Mouse (Mus musculus) C2C12 (cell line): ENCODE results near the gene Aldh3b1. TPM values are rescaled to one million over a fixed set of nuclear protein-coding genes. Genes with fewer than 3 reads are reported as not detected.

Experiments
- H3K27me3 ChIP-seq: one replicate; pipeline ENCODE4 v1.6.1; 2011; ENCODE audit not compliant: control insufficient read depth, insufficient read depth, insufficient read length
- H3K36me3 ChIP-seq: one replicate; pipeline ENCODE4 v1.6.1; 2011; ENCODE audit not compliant: control insufficient read depth, insufficient read depth
- H3K4me3 ChIP-seq: one replicate; pipeline ENCODE4 v1.5.1; 2011; ENCODE audit warnings: mild to moderate bottlenecking, control low read depth; ENCODE audit not compliant: poor library complexity, insufficient read depth, severe bottlenecking
- H3K79me2 ChIP-seq: one replicate; pipeline ENCODE4 v1.6.1; 2011; ENCODE audit not compliant: control insufficient read depth, insufficient read depth
- H3K79me3 ChIP-seq: one replicate; pipeline ENCODE4 v1.6.1; 2011; ENCODE audit warnings: low read depth, control low read depth
- H3ac ChIP-seq: one replicate; pipeline ENCODE3; 2011; ENCODE audit warnings: low read depth; ENCODE audit not compliant: control insufficient read depth, insufficient read length
- CEBPB ChIP-seq: IDR thresholded peaks from one replicate; pipeline ENCODE4 v1.6.1; 2011; ENCODE audit warnings: low read depth, mild to moderate bottlenecking, control low read depth, moderate library complexity
- CTCF ChIP-seq: IDR thresholded peaks from one replicate; pipeline ENCODE4 v1.5.1; 2011; ENCODE audit not compliant: control insufficient read depth, insufficient read depth, insufficient read length
- FOSL1 ChIP-seq: IDR thresholded peaks from one replicate; pipeline ENCODE4 v1.8.0; 2011; ENCODE audit warnings: mild to moderate bottlenecking, low read length; ENCODE audit not compliant: poor library complexity, insufficient read depth, severe bottlenecking
- MAX ChIP-seq: IDR thresholded peaks from one replicate; pipeline ENCODE4 v1.6.1; 2011; ENCODE audit warnings: mild to moderate bottlenecking, control low read depth
- MYOD1 ChIP-seq: IDR thresholded peaks from one replicate; pipeline ENCODE4 v1.6.1; 2011; ENCODE audit warnings: low read depth; ENCODE audit not compliant: control insufficient read depth, insufficient read length
- MYOG ChIP-seq: IDR thresholded peaks from one replicate; pipeline ENCODE4 v1.6.1; 2011; ENCODE audit not compliant: control insufficient read depth, insufficient read length; ENCODE audit errors: extremely low read depth
- USF1 ChIP-seq: IDR thresholded peaks from one replicate; pipeline ENCODE4 v1.6.1; 2011; ENCODE audit warnings: low read depth, mild to moderate bottlenecking, control low read depth, moderate library complexity
- polyA plus RNA-seq: library from polyadenylated mRNA; unstranded; fragments of >200 nt; fragmentation: generic; extraction: Trizol; gene quantifications from one replicate; pipeline ENCODE4 v1.2.1, GENCODE M21; 2012; ENCODE audit warnings: missing spikeins

Aldh3b1 gene
- polyA plus RNA-seq, 1 experiment = 6.9 TPM

GRCm38 (mm10) chr19:3935896-3936850 lies 6.6 kb upstream of the Aldh3b1 start:
- TF ChIP-seq MAX = no peak
- no peak for TF ChIP-seq MYOG
- TF ChIP-seq MYOD1 = no peak
- TF ChIP-seq USF1 = no peak
- TF ChIP-seq CEBPB = no peak
- no peak for TF ChIP-seq CTCF
- no peak for TF ChIP-seq FOSL1
- no peaks in the 10 kb centered on the region for H3K79me3 ChIP-seq
- no peaks in the 10 kb centered on the region for H3K27me3 ChIP-seq
- H3K4me3 ChIP-seq = peak overlapping the region; percentile 0
- H3K79me2 ChIP-seq = no peaks in the 10 kb centered on the region
- H3K36me3 ChIP-seq = no peaks in the 10 kb centered on the region
- no peak overlapping the region for H3ac ChIP-seq

- Histone ChIP-seq H3ac (no peak within 1 kb of the TSS), H3K79me3 (no peaks in the 10 kb centered on the region), H3K4me3 (peak within 1 kb of the TSS; percentile 0), H3K36me3 (no peaks in the 10 kb centered on the region), H3K27me3 (no peaks in the 10 kb centered on the region), H3K79me2 (no peaks in the 10 kb centered on the region)
- TF ChIP-seq FOSL1 (no peak), USF1 (no peak), CEBPB (no peak)
These were observed 5.7 kb upstream of the Aldh3b1 start, which contains the start of gene Unc93b1 for GRCm38 (mm10) chr19:3935032-3935895. TSS of gene Unc93b1 (plus strand) at chr19:3935186.

GRCm38 (mm10) chr19:3931716-3932115 lies 2.1 kb upstream of the Aldh3b1 start:
- Histone ChIP-seq H3K27me3 (no peaks in the 10 kb centered on the region), H3ac (no peak overlapping the region), H3K36me3 (no peaks in the 10 kb centered on the region), H3K79me2 (no peaks in the 10 kb centered on the region), H3K79me3 (no peaks in the 10 kb centered on the region), H3K4me3 (no peak overlapping the region)
- no peak for TF ChIP-seq MYOD1
- no peak for TF ChIP-seq CEBPB

- Histone ChIP-seq H3ac (no peak overlapping the region), H3K79me2 (no peaks in the 10 kb centered on the region), H3K4me3 (no peak overlapping the region), H3K36me3 (no peaks in the 10 kb centered on the region), H3K27me3 (no peaks in the 10 kb centered on the region), H3K79me3 (no peaks in the 10 kb centered on the region)
- TF ChIP-seq CTCF = no peak
- no peak for TF ChIP-seq CEBPB
These were observed 852 bp upstream of the Aldh3b1 start for GRCm38 (mm10) chr19:3930262-3931057.

GRCm38 (mm10) chr19:3928779-3929178 lies 829 bp downstream of the Aldh3b1 start:
- no peaks in the 10 kb centered on the region for H3K79me2 ChIP-seq
- no peaks in the 10 kb centered on the region for H3K79me3 ChIP-seq
- H3ac ChIP-seq = no peak overlapping the region
- no peak for TF ChIP-seq MYOD1
- TF ChIP-seq CTCF = no peak
- TF ChIP-seq MAX = no peak
- TF ChIP-seq MYOG = no peak
- TF ChIP-seq USF1 = no peak
- no peak for TF ChIP-seq CEBPB
- TF ChIP-seq FOSL1 = no peak
- H3K27me3 ChIP-seq = no peaks in the 10 kb centered on the region
- no peak overlapping the region for H3K4me3 ChIP-seq
- H3K36me3 ChIP-seq = no peaks in the 10 kb centered on the region
